Comparison of ENCODE assay signal across 8 mouse cellular contexts in the genomic region with DNA sequence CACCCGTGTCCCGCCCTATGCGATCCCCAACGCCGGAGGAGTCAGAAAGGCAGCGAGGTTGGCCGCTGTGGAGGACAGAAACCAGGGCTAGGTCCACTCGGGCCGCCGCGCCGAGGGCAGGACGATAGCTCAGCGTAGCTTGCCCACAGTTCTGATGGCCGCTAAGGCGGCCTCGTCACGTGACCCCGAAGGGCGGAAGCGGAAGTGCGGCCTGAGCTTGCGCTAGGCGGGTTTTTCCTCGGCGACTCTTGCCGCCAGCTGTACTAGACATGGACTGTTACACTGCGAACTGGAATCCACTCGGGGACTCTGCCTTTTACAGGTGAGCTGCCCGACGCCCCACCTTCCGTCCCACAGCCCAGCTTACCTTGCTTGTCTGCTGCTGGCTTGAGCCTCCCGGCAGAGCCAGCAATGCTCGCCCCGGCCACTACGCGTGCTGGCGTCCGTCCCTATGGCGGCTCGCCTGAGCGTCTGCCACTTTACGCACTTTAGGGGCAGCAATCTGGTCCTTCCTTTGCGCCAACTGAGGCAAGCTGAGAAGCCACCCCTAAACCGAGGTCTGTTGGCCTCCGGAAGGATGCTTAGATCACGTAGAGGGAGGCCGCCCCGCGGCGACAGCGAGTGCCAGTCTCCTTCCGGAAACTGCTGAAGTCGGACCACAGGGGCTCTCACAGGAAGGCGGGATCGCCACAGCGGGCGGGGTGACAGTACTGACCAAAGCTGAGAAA. TPM values are rescaled to one million over a fixed set of nuclear protein-coding genes. Genes with fewer than 3 reads are reported as not detected.
DNase-seq lines count a peak whose midpoint lies in the region; ATAC-seq lines count a peak whose summit lies in the region.

A gene (plus strand): TSS at position 214 of the 728 bp plus-strand sequence.
A gene (minus strand): TSS at position 576 of the 728 bp plus-strand sequence.

- H3K9ac ChIP-seq in kidney, embryonic 15.5 days: peak within 1 kb of the TSS; percentile 86

- peak within 1 kb of the TSS; percentile 97 for H3K27ac ChIP-seq in heart, embryonic 10.5 days
- H3K27ac ChIP-seq in kidney, embryonic 15.5 days: peak within 1 kb of the TSS; percentile 91

- H3K27me3 ChIP-seq in heart, embryonic 10.5 days (ENCODE audit: insufficient read depth, poor library complexity, severe bottlenecking): no peaks in the 10 kb centered on the region
- no peaks in the 10 kb centered on the region for H3K27me3 ChIP-seq in kidney, embryonic 15.5 days

- peak within 1 kb of the TSS; percentile 97 for H3K4me2 ChIP-seq in kidney, embryonic 15.5 days

- WGBS in heart, embryonic 10.5 days: under 1% methylated on average over 58 of the region's 58 CpGs
- under 1% methylated on average over 58 of the region's 58 CpGs for WGBS in kidney, embryonic 15.5 days

- H3K4me1 ChIP-seq in heart, embryonic 10.5 days: peaks cover 25% of the 10 kb centered on the region
- peaks cover 22% of the 10 kb centered on the region for H3K4me1 ChIP-seq in kidney, embryonic 15.5 days

- peak; percentile 95 to 96 for DNase-seq in B cell, adult 2 months
- peak; percentile 97 for DNase-seq in brain, adult 2 months (ENCODE audit: low read depth, low spot score)
- DNase-seq in heart, embryonic 10.5 days (ENCODE audit: low spot score): peak; percentile 96
- DNase-seq in liver: peak; percentile 90
- DNase-seq in spleen, postnatal 4 days (ENCODE audit: low spot score in 2 of 2): peak; percentile 89 to 94

- peak within 1 kb of the TSS; percentile 89 for H3K4me3 ChIP-seq in heart, embryonic 10.5 days
- peak within 1 kb of the TSS; percentile 83 for H3K4me3 ChIP-seq in kidney, embryonic 15.5 days (replicated peaks)

- ATAC-seq in erythroblast, adult 5-6 weeks (replicated peaks; ENCODE audit: low FRiP score, poor library complexity, severe bottlenecking): peak; percentile 91
- ATAC-seq in kidney, embryonic 15.5 days (replicated peaks; ENCODE audit: low FRiP score): peak; percentile 96
- ATAC-seq in monocyte, adult 5-6 weeks (replicated peaks; ENCODE audit: insufficient number of reproducible peaks, low FRiP score, low TSS enrichment, poor library complexity, severe bottlenecking): peak; percentile 85

- peaks cover 22% of the 10 kb centered on the region for H3K36me3 ChIP-seq in heart, embryonic 10.5 days
- H3K36me3 ChIP-seq in kidney, embryonic 15.5 days: peaks cover 33% of the 10 kb centered on the region

- no peaks in the 10 kb centered on the region for H3K9me3 ChIP-seq in heart, embryonic 10.5 days
- H3K9me3 ChIP-seq in kidney, embryonic 15.5 days (replicated peaks): no peaks in the 10 kb centered on the region

RNA-seq across cellular contexts. Expression of the first gene that starts in this region (rescaled TPM):
- total RNA-seq in erythroblast, adult 5-6 weeks (2015; ENCODE audit: low replicate concordance): 35.1 and 78.4 TPM in 2 replicates
- 37.1 and 47.7 TPM in 2 replicates for total RNA-seq in erythroblast, adult 5-6 weeks (2017; ENCODE audit: low replicate concordance)
- polyA plus RNA-seq in heart, embryonic 10.5 days (2016; fragmentation: Nextera tagmentation; extraction: Ambion mirVana): 84.5 and 91.1 TPM in 2 replicates
- 101 and 103 TPM in 2 replicates for polyA plus RNA-seq in kidney, embryonic 15.5 days (2015; fragmentation: Nextera tagmentation; extraction: Ambion mirVana)
- total RNA-seq in monocyte, adult 5-6 weeks (2017): 199 to 267 TPM (median 223 TPM) in 3 replicates

RNA-seq across cellular contexts. Expression of the second gene that starts in this region (rescaled TPM):
- 2.1 and 6.0 TPM in 2 replicates for total RNA-seq in erythroblast, adult 5-6 weeks (2015; ENCODE audit: low replicate concordance)
- 1.7 and 2.8 TPM in 2 replicates for total RNA-seq in erythroblast, adult 5-6 weeks (2017; ENCODE audit: low replicate concordance)
- 8.2 and 13.6 TPM in 2 replicates for polyA plus RNA-seq in heart, embryonic 10.5 days (2016; fragmentation: Nextera tagmentation; extraction: Ambion mirVana)
- 17.3 and 19.0 TPM in 2 replicates for polyA plus RNA-seq in kidney, embryonic 15.5 days (2015; fragmentation: Nextera tagmentation; extraction: Ambion mirVana)
- total RNA-seq in monocyte, adult 5-6 weeks (2017): 20.8 to 40.3 TPM (median 22.5 TPM) in 3 replicates

Comparison
In these comparisons a context has a peak if more than half of its experiments do, and no peak if none do; other contexts are left out.
1. Peak in every context shown above with its lines: DNase-seq, ATAC-seq, H3K4me3 ChIP-seq and H3K27ac ChIP-seq.